Mouse (Mus musculus) kidney, embryonic 15.5 days (tissue): ENCODE results near the gene Gtf2b. TPM values are rescaled to one million over a fixed set of nuclear protein-coding genes. Genes with fewer than 3 reads are reported as not detected.

Experiments used
- ATAC-seq: fragments of 200-750 bp; cut with Nextera tagmentation; replicated peaks from 2 replicates; pipeline ENCODE4 v1.8.0; 2017; ENCODE audit warnings: moderate TSS enrichment; ENCODE audit not compliant: low FRiP score
- H3K27ac ChIP-seq: fragments of 300-500 bp; sonication (generic); 2 replicates; pipeline ENCODE4 v1.5.1; 2015; ENCODE audit warnings: mild to moderate bottlenecking, inconsistent platforms
- H3K27me3 ChIP-seq: fragments of 300-500 bp; sonication (generic); 2 replicates; pipeline ENCODE4 v1.6.1; 2015; ENCODE audit warnings: inconsistent platforms
- H3K36me3 ChIP-seq: fragments of 300-500 bp; sonication (generic); 2 replicates; pipeline ENCODE4 v1.6.1; 2015; ENCODE audit warnings: inconsistent platforms
- H3K4me1 ChIP-seq: fragments of 300-500 bp; sonication (generic); 2 replicates; pipeline ENCODE4 v1.6.1; 2015; ENCODE audit warnings: inconsistent platforms
- H3K4me2 ChIP-seq: fragments of 300-500 bp; sonication (generic); 2 replicates; pipeline ENCODE4 v1.6.1; 2015; ENCODE audit warnings: moderate library complexity, mild to moderate bottlenecking, inconsistent platforms
- H3K4me3 ChIP-seq: fragments of 300-500 bp; sonication (generic); replicated peaks from 2 replicates; pipeline ENCODE4 v1.5.1; 2015; ENCODE audit warnings: mild to moderate bottlenecking, inconsistent platforms
- H3K9ac ChIP-seq: fragments of 300-500 bp; sonication (generic); 2 replicates; pipeline ENCODE4 v1.6.1; 2015; ENCODE audit warnings: mild to moderate bottlenecking, inconsistent platforms
- H3K9me3 ChIP-seq: fragments of 300-500 bp; sonication (generic); replicated peaks from 2 replicates; pipeline ENCODE4 v1.6.1; 2016; ENCODE audit warnings: inconsistent platforms
- WGBS: fragments of 180-500 bp; shearing (Covaris S2); methylation state at CpG from one replicate; pipeline ENCODE4 v1.1.7; 2015; ENCODE audit warnings: mixed read lengths; 5-methylcytosine and 5-hydroxymethylcytosine counted together
- polyA plus RNA-seq: library from polyadenylated mRNA; unstranded; fragments of >200 nt; fragmentation: Nextera tagmentation; extraction: Ambion mirVana; gene quantifications from 2 replicates; pipeline ENCODE4 v1.2.1, GENCODE M21; 2015

Gene Gtf2b
- polyA plus RNA-seq, 1 experiment from 2014 or later: 77.2 TPM

GRCm38 (mm10) chr3:142758593-142758992 is 6.3 kb upstream of the Gtf2b start:
- Histone ChIP-seq H3K4me1 (no peaks in the 10 kb centered on the region), H3K9ac (no peak overlapping the region), H3K9me3 (no peaks in the 10 kb centered on the region), H3K36me3 (no peaks in the 10 kb centered on the region), H3K4me3 (no peak overlapping the region), H3K27ac (no peak overlapping the region), H3K27me3 (no peaks in the 10 kb centered on the region), H3K4me2 (no peak overlapping the region)
- WGBS: 90% methylated on average over 7 of the region's 7 CpGs
- no peak for ATAC-seq

GRCm38 (mm10) chr3:142760356-142760755 is 4.5 kb upstream of the Gtf2b start:
- Histone ChIP-seq H3K9me3 (no peaks in the 10 kb centered on the region), H3K27me3 (no peaks in the 10 kb centered on the region), H3K4me1 (0 out of 2 replicates have a peak, but pooled peaks cover 2% of the 10 kb centered on the region), H3K9ac (no peak overlapping the region), H3K27ac (no peak overlapping the region), H3K4me3 (no peak overlapping the region), H3K4me2 (no peak overlapping the region), H3K36me3 (no peaks in the 10 kb centered on the region)
- ATAC-seq: no peak
- WGBS: 71% methylated on average over 6 of the region's 6 CpGs

- H3K27me3 ChIP-seq: no peaks in the 10 kb centered on the region
- no peaks in the 10 kb centered on the region for H3K9me3 ChIP-seq
- H3K4me1 ChIP-seq: peaks cover 12% of the 10 kb centered on the region
- no peak overlapping the region for H3K27ac ChIP-seq
- 18% methylated on average over 10 of the region's 10 CpGs for WGBS
- peak overlapping the region; percentile 88 for H3K9ac ChIP-seq
- H3K36me3 ChIP-seq: no peaks in the 10 kb centered on the region
- H3K4me2 ChIP-seq: peak overlapping the region; percentile 77
- H3K4me3 ChIP-seq: peak overlapping the region; percentile 85
- no peak for ATAC-seq
Observed at GRCm38 (mm10) chr3:142765778-142766165, 927 bp downstream of the Gtf2b start.

GRCm38 (mm10) chr3:142768498-142768897 is 3.7 kb downstream of the Gtf2b start:
- no peak overlapping the region for H3K4me3 ChIP-seq
- H3K27me3 ChIP-seq: no peaks in the 10 kb centered on the region
- H3K36me3 ChIP-seq: peaks cover 23% of the 10 kb centered on the region
- H3K27ac ChIP-seq: no peak overlapping the region
- WGBS: 93% methylated on average over 6 of the region's 6 CpGs
- no peak overlapping the region for H3K4me2 ChIP-seq
- no peak for ATAC-seq
- H3K9me3 ChIP-seq: no peaks in the 10 kb centered on the region
- peaks cover 12% of the 10 kb centered on the region for H3K4me1 ChIP-seq
- no peak overlapping the region for H3K9ac ChIP-seq

GRCm38 (mm10) chr3:142770518-142770917 is 5.7 kb downstream of the Gtf2b start:
- Histone ChIP-seq H3K9ac (no peak overlapping the region), H3K4me2 (no peak overlapping the region), H3K27me3 (no peaks in the 10 kb centered on the region), H3K4me1 (peaks cover 9% of the 10 kb centered on the region), H3K27ac (no peak overlapping the region), H3K36me3 (peaks cover 39% of the 10 kb centered on the region), H3K9me3 (no peaks in the 10 kb centered on the region), H3K4me3 (no peak overlapping the region)
- WGBS: 15% methylated on average over 1 of the region's 1 CpGs
- ATAC-seq: no peak

GRCm38 (mm10) chr3:142773538-142774191 is 8.8 kb downstream of the Gtf2b start:
- Histone ChIP-seq H3K4me2 (no peak overlapping the region), H3K27ac (no peak overlapping the region), H3K4me3 (no peak overlapping the region), H3K4me1 (no peaks in the 10 kb centered on the region), H3K36me3 (peaks cover 69% of the 10 kb centered on the region), H3K27me3 (no peaks in the 10 kb centered on the region), H3K9ac (no peak overlapping the region), H3K9me3 (no peaks in the 10 kb centered on the region)
- ATAC-seq: no peak
- 69% methylated on average over 4 of the region's 4 CpGs for WGBS

- H3K4me3 ChIP-seq: no peak overlapping the region
- no peak overlapping the region for H3K4me2 ChIP-seq
- peaks cover 91% of the 10 kb centered on the region for H3K36me3 ChIP-seq
- no peaks in the 10 kb centered on the region for H3K4me1 ChIP-seq
- no peak overlapping the region for H3K9ac ChIP-seq
- no peaks in the 10 kb centered on the region for H3K27me3 ChIP-seq
- H3K27ac ChIP-seq: no peak overlapping the region
- H3K9me3 ChIP-seq: no peaks in the 10 kb centered on the region
- 85% methylated on average over 3 of the region's 3 CpGs for WGBS
- no peak for ATAC-seq
Observed at GRCm38 (mm10) chr3:142777227-142777626, 12.4 kb downstream of the Gtf2b start.

- H3K36me3 ChIP-seq: peaks cover 70% of the 10 kb centered on the region
Observed at GRCm38 (mm10) chr3:142786423-142787072, 21.7 kb downstream of the Gtf2b start.

GRCm38 (mm10) chr3:142795587-142795986 is 30.7 kb downstream of the Gtf2b start:
- Histone ChIP-seq H3K9ac (no peak overlapping the region), H3K36me3 (peaks cover 76% of the 10 kb centered on the region), H3K27ac (no peak overlapping the region), H3K27me3 (no peaks in the 10 kb centered on the region), H3K4me1 (no peaks in the 10 kb centered on the region), H3K9me3 (no peaks in the 10 kb centered on the region), H3K4me2 (no peak overlapping the region), H3K4me3 (no peak overlapping the region)
- 98% methylated on average over 3 of the region's 3 CpGs for WGBS
- no peak for ATAC-seq

More at GRCm38 (mm10) chr3:142786423-142787072, 21.7 kb downstream of the Gtf2b start:
- H3K4me1 ChIP-seq: no peaks in the 10 kb centered on the region
- no peak overlapping the region for H3K9ac ChIP-seq
- H3K27me3 ChIP-seq: no peaks in the 10 kb centered on the region
- WGBS: 73% methylated on average over 2 of the region's 2 CpGs
- no peak for ATAC-seq
- no peaks in the 10 kb centered on the region for H3K9me3 ChIP-seq
- H3K4me2 ChIP-seq: no peak overlapping the region
- H3K27ac ChIP-seq: no peak overlapping the region
- H3K4me3 ChIP-seq: no peak overlapping the region

- H3K36me3 ChIP-seq: peaks cover 59% of the 10 kb centered on the region
- H3K27ac ChIP-seq: no peak overlapping the region
- WGBS: 86% methylated on average over 3 of the region's 3 CpGs
- no peak overlapping the region for H3K9ac ChIP-seq
- H3K4me2 ChIP-seq: no peak overlapping the region
- no peak overlapping the region for H3K4me3 ChIP-seq
- no peaks in the 10 kb centered on the region for H3K9me3 ChIP-seq
- ATAC-seq: no peak
- H3K27me3 ChIP-seq: no peaks in the 10 kb centered on the region
- H3K4me1 ChIP-seq: no peaks in the 10 kb centered on the region
Observed at GRCm38 (mm10) chr3:142811582-142811981, 46.7 kb downstream of the Gtf2b start.

- WGBS: 98% methylated on average over 3 of the region's 3 CpGs
- ATAC-seq: no peak
Observed at GRCm38 (mm10) chr3:142817506-142817905, 52.7 kb downstream of the Gtf2b start.

GRCm38 (mm10) chr3:142823606-142824005 is 58.8 kb downstream of the Gtf2b start:
- 87% methylated on average over 1 of the region's 1 CpGs for WGBS
- no peaks in the 10 kb centered on the region for H3K9me3 ChIP-seq

More at GRCm38 (mm10) chr3:142817506-142817905, 52.7 kb downstream of the Gtf2b start:
- Histone ChIP-seq H3K27me3 (no peaks in the 10 kb centered on the region), H3K4me3 (no peak overlapping the region), H3K9me3 (no peaks in the 10 kb centered on the region), H3K9ac (no peak overlapping the region), H3K4me1 (no peaks in the 10 kb centered on the region), H3K27ac (no peak overlapping the region), H3K4me2 (no peak overlapping the region), H3K36me3 (peaks cover 49% of the 10 kb centered on the region)

More at GRCm38 (mm10) chr3:142823606-142824005, 58.8 kb downstream of the Gtf2b start:
- Histone ChIP-seq H3K4me3 (no peak overlapping the region), H3K4me1 (no peaks in the 10 kb centered on the region), H3K27ac (no peak overlapping the region), H3K27me3 (no peaks in the 10 kb centered on the region), H3K9ac (no peak overlapping the region), H3K36me3 (peaks cover 53% of the 10 kb centered on the region), H3K4me2 (no peak overlapping the region)
- ATAC-seq: no peak
